Mouse (Mus musculus) CD4-positive naive resting alpha-beta T cell, adult 57 days (primary cell): ENCODE data around the gene Smim9. TPM values are rescaled to one million over a fixed set of nuclear protein-coding genes. Genes with fewer than 3 reads are reported as not detected.

Experiments used
- total RNA-seq: library from RNA; stranded (reverse); gene quantifications from one replicate; pipeline ENCODE4 v1.2.4, GENCODE M21; 2023

Gene Smim9
- not detected for total RNA-seq

GRCm38 (mm10) chrX:75163670-75164069 lies at the start of gene Smim9:
Gene Smim9, minus strand, starts transcription at chrX:75163770.

GRCm38 (mm10) chrX:75130467-75131160 lies 33.0 kb downstream of the Smim9 start, which contains the start of gene Mpp1:
Gene Mpp1, minus strand, starts transcription at chrX:75131016.

Other genes starting within 250 kb of the Smim9 start
- gene Gab3, start 78.3 kb downstream of the Smim9 start, total RNA-seq: 19.0 TPM
- 67.8 TPM for gene Dkc1, start 67.9 kb downstream of the Smim9 start, total RNA-seq
- gene Mpp1, start 32.8 kb downstream of the Smim9 start, total RNA-seq: 37.8 TPM
- 21.6 TPM for gene Fundc2, start 218.6 kb upstream of the Smim9 start, total RNA-seq
- 0.12 TPM for gene F8, start 218.8 kb upstream of the Smim9 start, total RNA-seq